8 mouse cellular contexts compared by ENCODE assay signal in genomic region chr7:138398182-138398793, GRCm38 (mm10). TPM values are rescaled to one million over a fixed set of nuclear protein-coding genes. Genes with fewer than 3 reads are reported as not detected.
A peak's percentile ranks its signal among the peaks of the same experiment; 100 is the strongest.
DNase-seq lines count a peak whose midpoint lies in the region; ATAC-seq and TF ChIP-seq lines count a peak whose summit lies in the region.
"Had no signal": no experiment of that assay in that cellular context is flagged by ENCODE, and none has a peak within 500 bp of the region (broad histone marks: within the 10 kb centered on the region; RNA-seq: fewer than 3 reads in every experiment).

No protein-coding gene starts in this region.

- peak; percentile 50; the same call in 1 of the 2 replicates for ATAC-seq in granulocyte monocyte progenitor cell, adult 5-6 weeks (replicated peaks; ENCODE audit: poor library complexity, severe bottlenecking)
- ATAC-seq in midbrain, embryonic 15.5 days (replicated peaks): peak; percentile 87

- peak; percentile 62 for TF ChIP-seq CTCF in cortical plate, adult 2 months (IDR thresholded peaks at IDR 0.05; ENCODE audit: extremely low read depth, insufficient read depth, low read length)
- peak; percentile 36; the same call in 1 of the 2 replicates for TF ChIP-seq CTCF in testis, adult 2 months (IDR thresholded peaks at IDR 0.05; ENCODE audit: control insufficient read depth, insufficient read depth, insufficient replicate concordance, low read depth, low read length)

- H3K36me3 ChIP-seq in midbrain, embryonic 15.5 days (replicated peaks): no peaks in the 10 kb centered on the region
- no peaks in the 10 kb centered on the region for H3K36me3 ChIP-seq in testis, adult 2 months (ENCODE audit: control insufficient read depth, insufficient read depth, low read length)

- TF ChIP-seq POLR2A in cortical plate, adult 2 months (IDR thresholded peaks at IDR 0.05; ENCODE audit: extremely low read depth, insufficient read depth, low read length): no peak
- no peak for TF ChIP-seq POLR2A in testis, adult 2 months (IDR thresholded peaks at IDR 0.05; ENCODE audit: control insufficient read depth, low read depth, low read length)

- intact Hi-C loops in left cerebral cortex, postnatal 25 days (cut with DNase I): loop anchor here (5.0 to 10.0 kb wide), 2 partner anchors 427 to 796 kb away; no protein-coding TSS in a partner anchor

- H3K4me1 ChIP-seq in cortical plate, adult 2 months (ENCODE audit: control insufficient read depth, insufficient read depth, low read length): peaks cover 1% of the 10 kb centered on the region; the same call in 1 of the 2 replicates
- peaks cover 26% of the 10 kb centered on the region for H3K4me1 ChIP-seq in midbrain, embryonic 15.5 days
- H3K4me1 ChIP-seq in testis, adult 2 months (ENCODE audit: control insufficient read depth, insufficient read depth, low read length): peaks cover 17% of the 10 kb centered on the region

- peak; percentile 95 for DNase-seq in brain, adult 2 months (ENCODE audit: low read depth, low spot score)
- peak; percentile 43 for DNase-seq in kidney, adult 18-20 months
- peak; percentile 71 to 81 for DNase-seq in left cerebral cortex, postnatal 25 days (ENCODE audit: low spot score in 2 of 2)

- peak overlapping the region; percentile 71 for H3K9ac ChIP-seq in midbrain, embryonic 15.5 days

- peak overlapping the region; percentile 41; the same call in 1 of the 2 replicates for H3K4me3 ChIP-seq in cortical plate, adult 2 months (ENCODE audit: insufficient read depth, low read length)
- H3K4me3 ChIP-seq in midbrain, embryonic 15.5 days: peak overlapping the region; percentile 70
- H3K4me3 ChIP-seq in testis, adult 2 months (ENCODE audit: control insufficient read depth, low read depth, low read length): peak overlapping the region; percentile 31; the same call in 1 of the 2 replicates

- H3K27me3 ChIP-seq in midbrain, embryonic 15.5 days (replicated peaks): 0 out of 2 replicates have a peak, but pooled peaks cover 2% of the 10 kb centered on the region
- no peaks in the 10 kb centered on the region; the same call in none of the 2 replicates for H3K27me3 ChIP-seq in testis, adult 2 months (ENCODE audit: control insufficient read depth, insufficient read depth, low read length)

- H3K4me2 ChIP-seq in midbrain, embryonic 15.5 days: peak overlapping the region; percentile 98

- H3K27ac ChIP-seq in cortical plate, adult 2 months (ENCODE audit: insufficient read depth, low read length): no peak overlapping the region
- H3K27ac ChIP-seq in midbrain, embryonic 15.5 days: peak overlapping the region; percentile 68
- H3K27ac ChIP-seq in testis, adult 2 months (ENCODE audit: control insufficient read depth, insufficient read depth, low read depth, low read length): no peak overlapping the region

- 2% methylated on average over 21 of the region's 21 CpGs for WGBS in midbrain, embryonic 15.5 days

- no peaks in the 10 kb centered on the region for H3K9me3 ChIP-seq in midbrain, embryonic 15.5 days

RNA-seq across cellular contexts. Expression of gene Tcerg1l, which starts 0.8 kb away (rescaled TPM):
- 6.1 TPM in 2 replicates for polyA plus RNA-seq in cortical plate, adult 2 months (2012; rRNA removed)
- not detected in 2 replicates for total RNA-seq in granulocyte monocyte progenitor cell, adult 5-6 weeks (2014; fragmentation: Nextera tagmentation)
- not detected in 2 replicates for total RNA-seq in granulocyte monocyte progenitor cell, adult 5-6 weeks (2017)
- total RNA-seq in left cerebral cortex, postnatal 25 days (2021): 10 to 100 TPM; 12.2 to 15.7 TPM
- 25.7 and 28.4 TPM in 2 replicates for polyA plus RNA-seq in midbrain, embryonic 15.5 days (2015; fragmentation: Nextera tagmentation; extraction: Ambion mirVana)
- polyA plus RNA-seq in testis, adult 2 months (2012; rRNA removed): 1.0 and 1.2 TPM in 2 replicates
- total RNA-seq: heart, postnatal 36 days had no signal

Comparison
In these comparisons a context has a peak if more than half of its experiments do, and no peak if none do; other contexts are left out.
1. DNase-seq: peak in every context shown above with its lines; median percentile 95 in brain, adult 2 months; 76 in left cerebral cortex, postnatal 25 days; 43 in kidney, adult 18-20 months.